16 mouse cellular contexts compared by ENCODE assay signal in genomic region chr13:21803058-21803457, GRCm38 (mm10). TPM values are rescaled to one million over a fixed set of nuclear protein-coding genes. Genes with fewer than 3 reads are reported as not detected.
DNase-seq lines count a peak whose midpoint lies in the region; ATAC-seq and TF ChIP-seq lines count a peak whose summit lies in the region.
"Not testable (repeated sequence)": the region's sequence is repeated elsewhere in the genome, so short reads cannot be mapped to it uniquely, and the experiment has no call there.
"Had no signal": no experiment of that assay in that cellular context is flagged by ENCODE, and none has a peak within 500 bp of the region (broad histone marks: within the 10 kb centered on the region; RNA-seq: fewer than 3 reads in every experiment).

No protein-coding gene starts in this region.

- not testable (repeated sequence) for DNase-seq in G1E (ENCODE audit: low spot score); hindbrain, postnatal 0 days (ENCODE audit: low spot score); limb, embryonic 11.5 days (ENCODE audit: low spot score)

- H3K9me3 ChIP-seq in G1E (replicated peaks); heart, embryonic 11.5 days (replicated peaks; ENCODE audit: control insufficient read depth, low read length); hindbrain, postnatal 0 days (ENCODE audit: low read length); limb, embryonic 11.5 days (ENCODE audit: control insufficient read depth, low read length); liver, embryonic 16.5 days (replicated peaks; ENCODE audit: control insufficient read depth, low read length); midbrain, embryonic 12.5 days; neural tube, embryonic 14.5 days (ENCODE audit: control insufficient read depth, low read length): not testable (repeated sequence)

- not testable (repeated sequence) for H3K27ac ChIP-seq in heart, embryonic 11.5 days (ENCODE audit: low read depth, low read length); hindbrain, postnatal 0 days; limb, embryonic 11.5 days (replicated peaks; ENCODE audit: low read depth, low read length); liver, embryonic 16.5 days (ENCODE audit: low read length); midbrain, embryonic 12.5 days (replicated peaks); neural tube, embryonic 14.5 days (ENCODE audit: low read depth, low read length)

- not testable (repeated sequence) for H3K4me1 ChIP-seq in G1E (ENCODE audit: insufficient read depth, low read depth, low read length); heart, embryonic 11.5 days (ENCODE audit: control insufficient read depth, insufficient read depth, low read length); hindbrain, postnatal 0 days (ENCODE audit: insufficient read depth, low read length); limb, embryonic 11.5 days (ENCODE audit: control insufficient read depth, insufficient read depth, low read length); liver, embryonic 16.5 days (ENCODE audit: control insufficient read depth, low read depth, low read length); midbrain, embryonic 12.5 days; neural tube, embryonic 14.5 days (ENCODE audit: control insufficient read depth, insufficient read depth, low read length)

- not testable (repeated sequence) for TF ChIP-seq CTCF in G1E (IDR thresholded peaks at IDR 0.05; ENCODE audit: low read depth, low read length); hindbrain, postnatal 0 days (IDR thresholded peaks at IDR 0.05; ENCODE audit: low read depth)

- WGBS in heart, embryonic 11.5 days (ENCODE audit: insufficient replicate concordance): no CpG with 5 or more reads among the region's 4 CpGs
- no CpG with 5 or more reads among the region's 4 CpGs for WGBS in hindbrain, postnatal 0 days
- WGBS in limb, embryonic 11.5 days: no CpG with 5 or more reads among the region's 4 CpGs
- WGBS in liver, embryonic 16.5 days (ENCODE audit: insufficient replicate concordance): no CpG with 5 or more reads among the region's 4 CpGs
- no CpG with 5 or more reads among the region's 4 CpGs for WGBS in midbrain, embryonic 12.5 days
- no CpG with 5 or more reads among the region's 4 CpGs for WGBS in neural tube, embryonic 14.5 days

- not testable (repeated sequence) for H3K36me3 ChIP-seq in G1E (replicated peaks); heart, embryonic 11.5 days (ENCODE audit: control insufficient read depth, insufficient read depth, low read length); hindbrain, postnatal 0 days (ENCODE audit: insufficient read depth, low read length); limb, embryonic 11.5 days (ENCODE audit: control insufficient read depth, insufficient read depth, low read length); liver, embryonic 16.5 days (ENCODE audit: control insufficient read depth, insufficient read depth); midbrain, embryonic 12.5 days; neural tube, embryonic 14.5 days (ENCODE audit: control insufficient read depth, insufficient read depth, low read length)

- H3K27me3 ChIP-seq in G1E (ENCODE audit: insufficient read depth, low read length); heart, embryonic 11.5 days (ENCODE audit: control insufficient read depth, insufficient read depth, low read length); hindbrain, postnatal 0 days (ENCODE audit: insufficient read depth, low read length); limb, embryonic 11.5 days (ENCODE audit: control insufficient read depth, insufficient read depth, low read length); liver, embryonic 16.5 days (ENCODE audit: control insufficient read depth, insufficient read depth, low read depth, low read length); midbrain, embryonic 12.5 days; neural tube, embryonic 14.5 days (ENCODE audit: control insufficient read depth, insufficient read depth, low read length): not testable (repeated sequence)

- H3K4me2 ChIP-seq in heart, embryonic 11.5 days; hindbrain, postnatal 0 days (ENCODE audit: low read depth, low read length); limb, embryonic 11.5 days (ENCODE audit: low read depth, severe bottlenecking); liver, embryonic 16.5 days (ENCODE audit: low read depth, low read length); midbrain, embryonic 12.5 days (replicated peaks); neural tube, embryonic 14.5 days (ENCODE audit: low read depth, low read length): not testable (repeated sequence)

- ATAC-seq in G1E (ENCODE audit: extremely low read depth, insufficient number of reproducible peaks, low FRiP score, poor library complexity, severe bottlenecking): peak; percentile 66
- peak; percentile 83 for ATAC-seq in erythroid progenitor cell, adult 5-6 weeks (replicated peaks; ENCODE audit: low FRiP score, poor library complexity, severe bottlenecking)
- ATAC-seq in heart, embryonic 11.5 days (replicated peaks; ENCODE audit: insufficient number of reproducible peaks, low FRiP score, low TSS enrichment): peak; percentile 55; the same call in 1 of the 2 replicates
- ATAC-seq in hindbrain, postnatal 0 days: peak; percentile 68
- ATAC-seq in limb, embryonic 11.5 days (ENCODE audit: insufficient number of reproducible peaks, low FRiP score, low TSS enrichment, low read depth): peak; percentile 78; the same call in 1 of the 2 replicates
- ATAC-seq in liver, embryonic 16.5 days (ENCODE audit: low read depth): peak; percentile 65
- peak; percentile 69; the same call in 1 of the 2 replicates for ATAC-seq in midbrain, embryonic 12.5 days (ENCODE audit: low FRiP score, low read depth)
- ATAC-seq in neural tube, embryonic 14.5 days (ENCODE audit: low read depth): peak; percentile 68; the same call in 1 of the 2 replicates

- not testable (repeated sequence) for H3K9ac ChIP-seq in heart, embryonic 11.5 days (ENCODE audit: low read depth, low read length); hindbrain, postnatal 0 days (replicated peaks; ENCODE audit: low read length); limb, embryonic 11.5 days (ENCODE audit: low read length); liver, embryonic 16.5 days (ENCODE audit: low read depth, low read length); midbrain, embryonic 12.5 days (replicated peaks); neural tube, embryonic 14.5 days (replicated peaks; ENCODE audit: low read depth, low read length)

- H3K4me3 ChIP-seq in G1E (ENCODE audit: low read depth, low read length); heart, embryonic 11.5 days (ENCODE audit: low read depth, low read length); hindbrain, postnatal 0 days (ENCODE audit: low read length); limb, embryonic 11.5 days (ENCODE audit: low read depth, low read length); liver, embryonic 16.5 days (ENCODE audit: low read depth, low read length); midbrain, embryonic 12.5 days; neural tube, embryonic 14.5 days (ENCODE audit: low read depth, low read length): not testable (repeated sequence)

RNA-seq across cellular contexts. Expression of gene Hist1h2bq, which starts 6.9 kb away (rescaled TPM):
- total RNA-seq in G1E (2014; fragmentation: Nextera tagmentation) (1,081 and 1,195 TPM in 2 replicates), G1E (2017) (921 and 1,023 TPM in 2 replicates)
- 5.1 and 26.9 TPM in 2 replicates for polyA plus RNA-seq in G1E (2012)
- total RNA-seq in erythroid progenitor cell, adult 5-6 weeks (2015; ENCODE audit: low replicate concordance): 607 and 1,040 TPM in 2 replicates
- 124 and 1,223 TPM in 2 replicates for total RNA-seq in erythroid progenitor cell, adult 5-6 weeks (2017; ENCODE audit: low replicate concordance)
- 9.4 and 11.6 TPM in 2 replicates for polyA plus RNA-seq in heart, embryonic 11.5 days (2014; fragmentation: Nextera tagmentation; extraction: Ambion mirVana)
- total RNA-seq in hindbrain, postnatal 0 days (2014; rRNA removed): 1,114 and 1,806 TPM in 2 replicates
- polyA plus RNA-seq in hindbrain, postnatal 0 days (2015; fragmentation: Nextera tagmentation; extraction: Ambion mirVana): 4.8 and 6.4 TPM in 2 replicates
- polyA plus RNA-seq in limb, embryonic 11.5 days (2014; fragmentation: Nextera tagmentation; extraction: Ambion mirVana): 21.3 and 25.2 TPM in 2 replicates
- 25.4 and 31.7 TPM in 2 replicates for polyA plus RNA-seq in liver, embryonic 16.5 days (2015; fragmentation: Nextera tagmentation; extraction: Ambion mirVana)
- polyA plus RNA-seq in midbrain, embryonic 12.5 days (2016; fragmentation: Nextera tagmentation; extraction: Ambion mirVana): 18.5 and 23.3 TPM in 2 replicates
- polyA plus RNA-seq in neural tube, embryonic 14.5 days (2014; fragmentation: Nextera tagmentation; extraction: Ambion mirVana): 2.4 and 4.5 TPM in 2 replicates

RNA-seq across cellular contexts. Expression of gene Hist1h2ao, which starts 7.2 kb away (rescaled TPM):
- total RNA-seq in G1E (2014; fragmentation: Nextera tagmentation) (683 and 1,071 TPM in 2 replicates), G1E (2017) (not detected in 2 replicates)
- 11,503 and 23,832 TPM in 2 replicates for polyA plus RNA-seq in G1E (2012)
- 587 and 743 TPM in 2 replicates for total RNA-seq in erythroid progenitor cell, adult 5-6 weeks (2015; ENCODE audit: low replicate concordance)
- 2,181 TPM in 1 of 2 replicates, not detected in the other for total RNA-seq in erythroid progenitor cell, adult 5-6 weeks (2017; ENCODE audit: low replicate concordance)
- polyA plus RNA-seq in heart, embryonic 11.5 days (2014; fragmentation: Nextera tagmentation; extraction: Ambion mirVana): not detected in 2 replicates
- total RNA-seq in hindbrain, postnatal 0 days (2014; rRNA removed): not detected in 2 replicates
- polyA plus RNA-seq in hindbrain, postnatal 0 days (2015; fragmentation: Nextera tagmentation; extraction: Ambion mirVana): not detected in 2 replicates
- 2.5 and 3.6 TPM in 2 replicates for polyA plus RNA-seq in limb, embryonic 11.5 days (2014; fragmentation: Nextera tagmentation; extraction: Ambion mirVana)
- 2.1 TPM in 1 of 2 replicates, not detected in the other for polyA plus RNA-seq in liver, embryonic 16.5 days (2015; fragmentation: Nextera tagmentation; extraction: Ambion mirVana)
- polyA plus RNA-seq in midbrain, embryonic 12.5 days (2016; fragmentation: Nextera tagmentation; extraction: Ambion mirVana): not detected in 2 replicates
- not detected in 2 replicates for polyA plus RNA-seq in neural tube, embryonic 14.5 days (2014; fragmentation: Nextera tagmentation; extraction: Ambion mirVana)
- total RNA-seq: heart, postnatal 36 days had no signal
- polyA plus RNA-seq: adrenal gland, adult 2 months; brain, embryonic 14.5 days; cortical plate, adult 2 months; heart, adult 2 months; spleen, adult 2 months; urinary bladder, adult 2 months had no signal

RNA-seq across cellular contexts. Expression of gene Hist1h4m, which starts 8.5 kb away (rescaled TPM):
- total RNA-seq in G1E (2014; fragmentation: Nextera tagmentation) (95.2 and 203 TPM in 2 replicates), G1E (2017) (16.8 and 94.6 TPM in 2 replicates)
- polyA plus RNA-seq in G1E (2012): 35.5 TPM in 1 of 2 replicates, not detected in the other
- total RNA-seq in erythroid progenitor cell, adult 5-6 weeks (2015; ENCODE audit: low replicate concordance): 328 and 512 TPM in 2 replicates
- 4,244 and 7,239 TPM in 2 replicates for total RNA-seq in erythroid progenitor cell, adult 5-6 weeks (2017; ENCODE audit: low replicate concordance)
- not detected in 2 replicates for polyA plus RNA-seq in heart, embryonic 11.5 days (2014; fragmentation: Nextera tagmentation; extraction: Ambion mirVana)
- total RNA-seq in hindbrain, postnatal 0 days (2014; rRNA removed): 2.3 and 3.3 TPM in 2 replicates
- polyA plus RNA-seq in hindbrain, postnatal 0 days (2015; fragmentation: Nextera tagmentation; extraction: Ambion mirVana): not detected in 2 replicates
- polyA plus RNA-seq in limb, embryonic 11.5 days (2014; fragmentation: Nextera tagmentation; extraction: Ambion mirVana): not detected in 2 replicates
- not detected in 2 replicates for polyA plus RNA-seq in liver, embryonic 16.5 days (2015; fragmentation: Nextera tagmentation; extraction: Ambion mirVana)
- polyA plus RNA-seq in midbrain, embryonic 12.5 days (2016; fragmentation: Nextera tagmentation; extraction: Ambion mirVana): not detected in 2 replicates
- 1.5 TPM in 1 of 2 replicates, not detected in the other for polyA plus RNA-seq in neural tube, embryonic 14.5 days (2014; fragmentation: Nextera tagmentation; extraction: Ambion mirVana)
- polyA plus RNA-seq: brain, embryonic 14.5 days; cortical plate, adult 2 months; heart, adult 2 months; spleen, adult 2 months; urinary bladder, adult 2 months had no signal

RNA-seq across cellular contexts. Expression of gene Hist1h2bp, which starts 15.8 kb away (rescaled TPM):
- total RNA-seq in G1E (2014; fragmentation: Nextera tagmentation) (88.4 and 192 TPM in 2 replicates), G1E (2017) (55.4 and 77.8 TPM in 2 replicates)
- 6.8 and 18.8 TPM in 2 replicates for polyA plus RNA-seq in G1E (2012)
- 31.0 and 96.0 TPM in 2 replicates for total RNA-seq in erythroid progenitor cell, adult 5-6 weeks (2015; ENCODE audit: low replicate concordance)
- total RNA-seq in erythroid progenitor cell, adult 5-6 weeks (2017; ENCODE audit: low replicate concordance): 241 and 315 TPM in 2 replicates
- 1.5 TPM in 1 of 2 replicates, not detected in the other for polyA plus RNA-seq in heart, embryonic 11.5 days (2014; fragmentation: Nextera tagmentation; extraction: Ambion mirVana)
- total RNA-seq in hindbrain, postnatal 0 days (2014; rRNA removed): 234 and 289 TPM in 2 replicates
- 0.84 TPM in 1 of 2 replicates, not detected in the other for polyA plus RNA-seq in hindbrain, postnatal 0 days (2015; fragmentation: Nextera tagmentation; extraction: Ambion mirVana)
- 1.7 and 4.9 TPM in 2 replicates for polyA plus RNA-seq in limb, embryonic 11.5 days (2014; fragmentation: Nextera tagmentation; extraction: Ambion mirVana)
- 3.8 and 7.6 TPM in 2 replicates for polyA plus RNA-seq in liver, embryonic 16.5 days (2015; fragmentation: Nextera tagmentation; extraction: Ambion mirVana)
- 1.9 and 2.4 TPM in 2 replicates for polyA plus RNA-seq in midbrain, embryonic 12.5 days (2016; fragmentation: Nextera tagmentation; extraction: Ambion mirVana)
- polyA plus RNA-seq in neural tube, embryonic 14.5 days (2014; fragmentation: Nextera tagmentation; extraction: Ambion mirVana): 0.54 TPM in 1 of 2 replicates, not detected in the other
- polyA plus RNA-seq: adrenal gland, adult 2 months; heart, adult 2 months; urinary bladder, adult 2 months had no signal

RNA-seq across cellular contexts. Expression of gene Hist1h2an, which starts 16.0 kb away (rescaled TPM):
- total RNA-seq in G1E (2014; fragmentation: Nextera tagmentation): 14.4 and 62.3 TPM in 2 replicates
- 76.2 and 144 TPM in 2 replicates for total RNA-seq in G1E (2017)
- polyA plus RNA-seq in G1E (2012): 18.0 and 48.6 TPM in 2 replicates
- total RNA-seq in erythroid progenitor cell, adult 5-6 weeks (2015; ENCODE audit: low replicate concordance): 9.4 and 13.4 TPM in 2 replicates
- 1,681 and 2,099 TPM in 2 replicates for total RNA-seq in erythroid progenitor cell, adult 5-6 weeks (2017; ENCODE audit: low replicate concordance)
- 3.3 and 6.2 TPM in 2 replicates for polyA plus RNA-seq in heart, embryonic 11.5 days (2014; fragmentation: Nextera tagmentation; extraction: Ambion mirVana)
- 641 and 1,093 TPM in 2 replicates for total RNA-seq in hindbrain, postnatal 0 days (2014; rRNA removed)
- 2.2 and 5.4 TPM in 2 replicates for polyA plus RNA-seq in hindbrain, postnatal 0 days (2015; fragmentation: Nextera tagmentation; extraction: Ambion mirVana)
- polyA plus RNA-seq in limb, embryonic 11.5 days (2014; fragmentation: Nextera tagmentation; extraction: Ambion mirVana): 7.5 and 10.7 TPM in 2 replicates
- 10.1 and 14.1 TPM in 2 replicates for polyA plus RNA-seq in liver, embryonic 16.5 days (2015; fragmentation: Nextera tagmentation; extraction: Ambion mirVana)
- 6.1 and 12.2 TPM in 2 replicates for polyA plus RNA-seq in midbrain, embryonic 12.5 days (2016; fragmentation: Nextera tagmentation; extraction: Ambion mirVana)
- polyA plus RNA-seq in neural tube, embryonic 14.5 days (2014; fragmentation: Nextera tagmentation; extraction: Ambion mirVana): not detected in 2 replicates
- total RNA-seq: gastrocnemius, adult 2 months; heart, adult 2 months had no signal
- polyA plus RNA-seq: cortical plate, adult 2 months; heart, adult 2 months; urinary bladder, adult 2 months had no signal

Comparison
In these comparisons a context has a peak if more than half of its experiments do, and no peak if none do; other contexts are left out.
1. RNA of gene Hist1h2ao, which starts 7.2 kb away (polyA plus RNA-seq): 11,503 to 23,832 TPM in G1E; 2.5 to 3.6 TPM in limb, embryonic 11.5 days, 2.1 TPM in liver, embryonic 16.5 days, not detected in heart, embryonic 11.5 days, not detected in hindbrain, postnatal 0 days, not detected in midbrain, embryonic 12.5 days and not detected in neural tube, embryonic 14.5 days; every median in the first group is over 1,000 times any median in the second.
2. Peak in every context shown above with its lines, with median percentiles within 50 percentile points of each other: ATAC-seq.